Mouse (Mus musculus): ENCODE data around the gene 3100002H09Rik. TPM values are rescaled to one million over a fixed set of nuclear protein-coding genes. Genes with fewer than 3 reads are reported as not detected.
A peak's percentile ranks its signal among the peaks of the same experiment; 100 is the strongest.

Gene 3100002H09Rik
- polyA plus RNA-seq, 1 experiment from 2014 or later, result 1.5 TPM

DNA sequence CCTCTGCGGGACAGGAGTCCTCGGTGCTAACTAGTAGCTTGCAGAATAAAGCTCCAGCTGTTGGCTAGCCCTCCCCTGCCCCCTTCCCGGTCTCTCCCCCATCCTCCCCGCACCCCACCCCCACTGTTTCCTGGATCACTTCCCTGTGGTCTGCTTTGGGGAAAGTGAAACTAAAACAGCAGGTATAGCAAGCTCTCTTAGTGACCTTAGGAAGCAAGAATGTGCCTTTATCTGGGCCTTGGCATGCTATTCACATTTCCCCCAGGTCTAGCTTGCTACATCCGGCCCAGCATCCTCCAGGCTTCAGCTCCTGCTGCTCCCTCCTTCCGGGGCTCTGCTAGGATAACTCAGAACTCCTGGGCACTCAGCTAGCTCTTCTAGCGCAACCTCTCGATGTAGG lies 36.0 kb upstream of the 3100002H09Rik start:
- no peaks in the 10 kb centered on the region; the same call in 1 of the 2 replicates for H3K27me3 ChIP-seq (ENCODE audit: control insufficient read depth, insufficient read depth, low read depth, low read length)
- WGBS, result 25% methylated on average over 8 of the region's 8 CpGs
- H3K27ac ChIP-seq (ENCODE audit: low read length), result no peak overlapping the region
- no peaks in the 10 kb centered on the region for H3K36me3 ChIP-seq (ENCODE audit: control insufficient read depth, insufficient read depth, low read length)
- H3K4me2 ChIP-seq (ENCODE audit: low read length), result no peak overlapping the region
- 0 out of 2 replicates have a peak, but pooled peaks cover 2% of the 10 kb centered on the region for H3K4me1 ChIP-seq (ENCODE audit: control insufficient read depth, insufficient read depth, low read length)
- H3K9ac ChIP-seq (ENCODE audit: low read depth, low read length), result no peak overlapping the region
- no peak overlapping the region for H3K4me3 ChIP-seq (ENCODE audit: low read depth, low read length)
- no peak for ATAC-seq
- no peaks in the 10 kb centered on the region for H3K9me3 ChIP-seq (replicated peaks; ENCODE audit: control insufficient read depth, low read length, poor library complexity, severe bottlenecking)

DNA sequence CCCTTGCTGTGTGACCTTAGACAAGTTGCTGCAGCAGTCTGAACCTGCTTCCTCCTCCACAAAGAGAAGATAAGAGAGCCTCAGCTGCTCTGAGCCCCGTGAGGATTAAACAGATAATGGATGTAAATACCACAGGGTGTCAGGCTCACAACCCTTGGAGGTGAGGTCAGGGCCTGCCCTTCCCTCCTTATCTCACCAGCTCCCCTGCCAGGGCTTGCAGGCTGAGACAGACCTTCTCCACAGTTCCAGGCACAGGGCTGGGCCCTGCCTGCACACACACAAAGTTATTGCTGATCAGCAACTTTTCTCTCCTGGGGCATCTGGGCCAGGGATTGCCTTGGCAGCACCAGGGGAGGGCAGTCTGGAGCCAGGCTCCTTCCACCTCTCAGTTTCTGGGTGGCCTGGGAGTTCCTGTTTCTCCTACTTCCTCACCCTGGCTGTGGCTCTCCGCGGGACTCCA lies 34.4 kb upstream of the 3100002H09Rik start:
- no peak overlapping the region for H3K4me3 ChIP-seq (ENCODE audit: low read depth, low read length)
- WGBS, result 12% methylated on average over 3 of the region's 3 CpGs
- no peaks in the 10 kb centered on the region; the same call in 1 of the 2 replicates for H3K27me3 ChIP-seq (ENCODE audit: control insufficient read depth, insufficient read depth, low read depth, low read length)
- peaks cover 2% of the 10 kb centered on the region; the same call in 1 of the 2 replicates for H3K4me1 ChIP-seq (ENCODE audit: control insufficient read depth, insufficient read depth, low read length)
- no peak overlapping the region for H3K4me2 ChIP-seq (ENCODE audit: low read length)
- H3K9me3 ChIP-seq (replicated peaks; ENCODE audit: control insufficient read depth, low read length, poor library complexity, severe bottlenecking), result no peaks in the 10 kb centered on the region
- H3K27ac ChIP-seq (ENCODE audit: low read length), result no peak overlapping the region
- H3K9ac ChIP-seq (ENCODE audit: low read depth, low read length), result no peak overlapping the region
- no peaks in the 10 kb centered on the region for H3K36me3 ChIP-seq (ENCODE audit: control insufficient read depth, insufficient read depth, low read length)
- no peak for ATAC-seq

DNA sequence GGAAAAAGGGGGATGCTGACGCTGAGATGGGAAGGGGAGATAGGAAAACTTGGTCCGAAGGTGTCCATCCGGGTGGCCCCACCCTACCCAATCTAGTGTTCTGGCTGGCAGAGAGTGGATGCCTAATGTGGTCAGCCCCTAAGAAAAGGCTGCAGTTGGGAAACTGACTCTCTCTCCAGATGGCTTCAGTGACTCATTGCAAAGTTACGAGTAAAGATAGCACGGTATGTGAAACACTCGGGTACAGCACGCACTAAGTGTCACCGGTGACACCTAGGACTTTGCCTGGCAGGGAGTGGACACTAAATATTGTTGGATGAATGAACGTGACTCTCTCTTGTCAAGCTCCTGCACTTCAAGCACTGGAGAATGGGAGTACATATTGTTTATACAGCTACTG lies 33.3 kb upstream of the 3100002H09Rik start:
- H3K36me3 ChIP-seq (ENCODE audit: control insufficient read depth, insufficient read depth, low read length), result no peaks in the 10 kb centered on the region
- no peak overlapping the region for H3K27ac ChIP-seq (ENCODE audit: low read length)
- H3K4me1 ChIP-seq (ENCODE audit: control insufficient read depth, insufficient read depth, low read length), result peaks cover 8% of the 10 kb centered on the region
- no peak overlapping the region for H3K4me3 ChIP-seq (ENCODE audit: low read depth, low read length)
- H3K27me3 ChIP-seq (ENCODE audit: control insufficient read depth, insufficient read depth, low read depth, low read length), result no peaks in the 10 kb centered on the region; the same call in 1 of the 2 replicates
- ATAC-seq, result no peak
- no peaks in the 10 kb centered on the region for H3K9me3 ChIP-seq (replicated peaks; ENCODE audit: control insufficient read depth, low read length, poor library complexity, severe bottlenecking)
- no peak overlapping the region for H3K4me2 ChIP-seq (ENCODE audit: low read length)
- 94% methylated on average over 9 of the region's 9 CpGs for WGBS
- H3K9ac ChIP-seq (ENCODE audit: low read depth, low read length), result no peak overlapping the region

- 10% methylated on average over 12 of the region's 12 CpGs for WGBS
- peak overlapping the region; percentile 10 for H3K4me2 ChIP-seq (ENCODE audit: low read length)
- peaks cover 6% of the 10 kb centered on the region for H3K4me1 ChIP-seq (ENCODE audit: control insufficient read depth, insufficient read depth, low read length)
- H3K27ac ChIP-seq (ENCODE audit: low read length), result no peak overlapping the region
- no peaks in the 10 kb centered on the region for H3K36me3 ChIP-seq (ENCODE audit: control insufficient read depth, insufficient read depth, low read length)
- no peak overlapping the region for H3K9ac ChIP-seq (ENCODE audit: low read depth, low read length)
- H3K9me3 ChIP-seq (replicated peaks; ENCODE audit: control insufficient read depth, low read length, poor library complexity, severe bottlenecking), result no peaks in the 10 kb centered on the region
- H3K4me3 ChIP-seq (ENCODE audit: low read depth, low read length), result no peak overlapping the region
- ATAC-seq, result no peak
- no peaks in the 10 kb centered on the region for H3K27me3 ChIP-seq (ENCODE audit: control insufficient read depth, insufficient read depth, low read depth, low read length)
Measured at GRCm38 (mm10) chr4:124639715-124640114, 29.1 kb upstream of the 3100002H09Rik start.

DNA sequence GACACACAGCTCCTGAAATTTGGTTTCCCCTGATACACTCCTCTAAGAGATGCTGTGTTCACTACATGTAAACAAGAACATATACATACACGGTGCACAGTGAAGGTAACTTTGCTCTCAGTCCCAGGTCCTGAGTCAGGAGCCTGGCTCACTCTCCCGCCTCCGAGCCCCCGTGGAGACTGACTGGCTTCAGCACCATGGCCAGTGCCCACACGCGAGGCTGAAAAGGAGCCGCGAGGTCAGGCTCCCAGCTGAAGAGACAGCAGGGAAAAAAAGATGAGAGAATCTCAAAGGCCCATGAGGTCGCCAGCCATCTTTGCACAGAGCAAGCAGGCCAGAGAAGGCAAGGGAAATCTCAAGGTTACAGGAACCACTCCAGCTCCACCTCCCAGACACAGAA lies 22.7 kb upstream of the 3100002H09Rik start:
- 9% methylated on average over 9 of the region's 9 CpGs for WGBS
- no peak overlapping the region for H3K9ac ChIP-seq (ENCODE audit: low read depth, low read length)
- H3K9me3 ChIP-seq (replicated peaks; ENCODE audit: control insufficient read depth, low read length, poor library complexity, severe bottlenecking), result no peaks in the 10 kb centered on the region
- no peak for ATAC-seq
- H3K4me1 ChIP-seq (ENCODE audit: control insufficient read depth, insufficient read depth, low read length), result peaks cover 7% of the 10 kb centered on the region
- no peak overlapping the region for H3K4me3 ChIP-seq (ENCODE audit: low read depth, low read length)
- H3K27me3 ChIP-seq (ENCODE audit: control insufficient read depth, insufficient read depth, low read depth, low read length), result no peaks in the 10 kb centered on the region
- H3K4me2 ChIP-seq (ENCODE audit: low read length), result no peak overlapping the region
- H3K27ac ChIP-seq (ENCODE audit: low read length), result no peak overlapping the region
- H3K36me3 ChIP-seq (ENCODE audit: control insufficient read depth, insufficient read depth, low read length), result no peaks in the 10 kb centered on the region

DNA sequence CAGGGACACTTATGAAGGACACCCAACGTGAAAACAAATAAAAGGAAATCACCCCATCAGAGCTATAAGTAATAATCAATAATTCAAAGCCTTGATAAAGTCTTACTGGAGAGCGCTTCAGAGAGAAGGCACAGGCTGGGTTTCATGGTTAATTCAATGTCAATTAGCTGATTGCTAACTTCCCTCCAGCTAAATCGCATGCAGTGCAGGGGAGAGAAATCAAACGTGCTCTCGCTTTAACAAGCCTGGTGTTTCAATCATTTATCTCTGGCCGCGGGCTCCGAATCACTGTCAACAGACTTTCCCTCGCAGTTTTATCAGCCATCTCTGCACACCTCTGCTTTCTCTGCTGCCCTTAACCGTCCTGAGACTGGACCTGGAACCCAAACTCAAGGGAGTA lies 22.3 kb upstream of the 3100002H09Rik start:
- ATAC-seq, result no peak
- peaks cover 7% of the 10 kb centered on the region for H3K4me1 ChIP-seq (ENCODE audit: control insufficient read depth, insufficient read depth, low read length)
- WGBS, result 54% methylated on average over 10 of the region's 10 CpGs
- H3K4me2 ChIP-seq (ENCODE audit: low read length), result no peak overlapping the region
- H3K9me3 ChIP-seq (replicated peaks; ENCODE audit: control insufficient read depth, low read length, poor library complexity, severe bottlenecking), result no peaks in the 10 kb centered on the region
- no peaks in the 10 kb centered on the region for H3K36me3 ChIP-seq (ENCODE audit: control insufficient read depth, insufficient read depth, low read length)
- no peak overlapping the region for H3K9ac ChIP-seq (ENCODE audit: low read depth, low read length)
- no peak overlapping the region for H3K4me3 ChIP-seq (ENCODE audit: low read depth, low read length)
- no peak overlapping the region for H3K27ac ChIP-seq (ENCODE audit: low read length)
- H3K27me3 ChIP-seq (ENCODE audit: control insufficient read depth, insufficient read depth, low read depth, low read length), result no peaks in the 10 kb centered on the region

GRCm38 (mm10) chr4:124631456-124631855 lies 20.9 kb upstream of the 3100002H09Rik start:
- no peaks in the 10 kb centered on the region for H3K9me3 ChIP-seq (replicated peaks; ENCODE audit: control insufficient read depth, low read length, poor library complexity, severe bottlenecking)
- H3K4me1 ChIP-seq (ENCODE audit: control insufficient read depth, insufficient read depth, low read length), result peaks cover 9% of the 10 kb centered on the region
- no peaks in the 10 kb centered on the region for H3K36me3 ChIP-seq (ENCODE audit: control insufficient read depth, insufficient read depth, low read length)
- H3K9ac ChIP-seq (ENCODE audit: low read depth, low read length), result no peak overlapping the region
- no peak overlapping the region for H3K4me3 ChIP-seq (ENCODE audit: low read depth, low read length)
- ATAC-seq, result no peak
- no peak overlapping the region for H3K4me2 ChIP-seq (ENCODE audit: low read length)
- H3K27me3 ChIP-seq (ENCODE audit: control insufficient read depth, insufficient read depth, low read depth, low read length), result no peaks in the 10 kb centered on the region
- H3K27ac ChIP-seq (ENCODE audit: low read length), result no peak overlapping the region
- 68% methylated on average over 4 of the region's 4 CpGs for WGBS

DNA sequence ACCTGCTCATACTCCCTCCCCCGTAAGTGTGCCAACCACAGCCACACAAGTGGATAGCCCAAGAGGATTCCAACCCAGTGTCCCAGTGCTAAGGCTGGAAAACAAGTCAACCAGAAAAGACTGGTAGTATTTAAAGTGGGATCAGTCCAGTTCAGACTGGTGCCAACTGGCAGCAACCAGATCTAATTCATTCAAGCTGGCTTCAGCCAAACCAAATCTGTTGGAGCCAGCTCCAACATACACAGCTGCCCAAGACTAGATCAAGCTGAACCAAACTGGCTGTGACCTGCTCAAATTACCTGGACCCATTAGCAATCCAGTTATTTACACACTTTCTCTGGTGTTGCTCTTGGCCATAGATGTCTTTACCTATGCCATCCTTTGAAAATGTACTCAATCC lies 16.2 kb upstream of the 3100002H09Rik start:
- Histone ChIP-seq H3K27ac (ENCODE audit: low read length) (no peak overlapping the region), H3K27me3 (ENCODE audit: control insufficient read depth, insufficient read depth, low read depth, low read length) (0 out of 2 replicates have a peak, but pooled peaks cover 2% of the 10 kb centered on the region), H3K4me2 (ENCODE audit: low read length) (no peak overlapping the region), H3K9me3 (replicated peaks; ENCODE audit: control insufficient read depth, low read length, poor library complexity, severe bottlenecking) (no peaks in the 10 kb centered on the region), H3K9ac (ENCODE audit: low read depth, low read length) (no peak overlapping the region), H3K36me3 (ENCODE audit: control insufficient read depth, insufficient read depth, low read length) (no peaks in the 10 kb centered on the region), H3K4me1 (ENCODE audit: control insufficient read depth, insufficient read depth, low read length) (peaks cover 6% of the 10 kb centered on the region; the same call in 1 of the 2 replicates), H3K4me3 (ENCODE audit: low read depth, low read length) (no peak overlapping the region)
- 50% methylated on average over 1 of the region's 1 CpGs for whole genome bisulfite sequencing
- ATAC-seq, result no peak

GRCm38 (mm10) chr4:124624111-124624581 lies 13.5 kb upstream of the 3100002H09Rik start:
- Histone ChIP-seq H3K4me1 (ENCODE audit: control insufficient read depth, insufficient read depth, low read length) (peaks cover 10% of the 10 kb centered on the region), H3K36me3 (ENCODE audit: control insufficient read depth, insufficient read depth, low read length) (no peaks in the 10 kb centered on the region), H3K9ac (ENCODE audit: low read depth, low read length) (0 out of 2 replicates have a peak overlapping the region, but pooled peaks have one; percentile 8), H3K9me3 (replicated peaks; ENCODE audit: control insufficient read depth, low read length, poor library complexity, severe bottlenecking) (no peaks in the 10 kb centered on the region), H3K4me3 (ENCODE audit: low read depth, low read length) (no peak overlapping the region), H3K27ac (ENCODE audit: low read length) (peak overlapping the region; percentile 62), H3K27me3 (ENCODE audit: control insufficient read depth, insufficient read depth, low read depth, low read length) (0 out of 2 replicates have a peak, but pooled peaks cover 2% of the 10 kb centered on the region), H3K4me2 (ENCODE audit: low read length) (no peak overlapping the region)
- WGBS, result 35% methylated on average over 7 of the region's 7 CpGs
- ATAC-seq, result peak; percentile 42; the same call in 1 of the 2 replicates
